Mouse (Mus musculus): ENCODE measurements around the gene Pmp22.

DNA sequence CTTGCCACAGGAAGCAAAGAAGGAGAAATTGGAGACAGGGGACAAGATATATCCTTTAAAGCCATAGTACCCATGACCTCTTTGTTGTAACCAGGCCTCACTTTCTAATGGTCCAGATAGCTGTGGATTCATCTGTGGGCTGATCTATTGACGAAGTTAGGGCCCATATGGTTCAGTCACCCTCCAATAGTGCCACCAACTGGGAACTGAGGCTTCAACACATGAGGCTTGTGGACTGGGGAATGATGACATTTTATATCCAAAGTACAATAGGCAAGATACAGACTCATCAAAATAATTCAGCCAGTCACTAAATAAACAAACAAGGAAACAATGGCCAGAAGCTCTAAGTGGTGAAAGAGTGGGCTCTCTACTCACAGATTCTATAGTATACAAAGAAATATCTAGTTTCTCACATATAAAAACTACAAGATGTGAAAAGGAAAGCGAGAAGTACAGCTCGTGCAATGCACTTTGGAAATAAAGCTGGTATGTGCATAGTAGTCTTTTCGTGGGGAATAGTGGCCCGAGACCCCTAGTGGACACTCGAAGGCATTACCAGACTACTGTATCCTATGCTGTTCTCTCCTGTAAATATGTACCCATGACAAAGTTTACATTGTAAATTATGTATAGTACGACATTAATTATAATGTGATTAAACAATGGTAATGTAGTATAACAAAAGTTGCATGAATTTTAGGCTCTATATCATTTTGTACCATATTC is 36.1 kb downstream of the Pmp22 start:
- TF ChIP-seq MAFK (IDR thresholded peaks at IDR 0.05; ENCODE audit: insufficient read depth, low read depth, low read length) (no peak), ZNF384 (IDR thresholded peaks at IDR 0.05; ENCODE audit: low read depth, low read length) (no peak), CHD2 (IDR thresholded peaks at IDR 0.05; ENCODE audit: low read depth, low read length) (no peak), ZC3H11A (IDR thresholded peaks at IDR 0.05; ENCODE audit: borderline replicate concordance, low read depth, low read length) (peak; percentile 58), HCFC1 (IDR thresholded peaks at IDR 0.05; ENCODE audit: borderline replicate concordance, insufficient read depth, low read length) (no peak)

Data from ES-E14 (cell line).